Mouse (Mus musculus) testis, adult 2 months (tissue): ENCODE results near the gene Hk1. TPM values are rescaled to one million over a fixed set of nuclear protein-coding genes. Genes with fewer than 3 reads are reported as not detected.

Source experiments
- H3K27ac ChIP-seq: fragments of 200-500 bp; 2 replicates; pipeline ENCODE4 v1.5.1; 2012; ENCODE audit warnings: low read depth, low read length; ENCODE audit not compliant: control insufficient read depth, insufficient read depth
- H3K27me3 ChIP-seq: fragments of 200-500 bp; 2 replicates; pipeline ENCODE4 v1.6.1; 2012; ENCODE audit warnings: mild to moderate bottlenecking, low read length, moderate library complexity; ENCODE audit not compliant: control insufficient read depth, insufficient read depth
- H3K36me3 ChIP-seq: fragments of 200-500 bp; 2 replicates; pipeline ENCODE4 v1.6.1; 2012; ENCODE audit warnings: mild to moderate bottlenecking, low read length; ENCODE audit not compliant: control insufficient read depth, insufficient read depth
- H3K4me1 ChIP-seq: fragments of 200-500 bp; 2 replicates; pipeline ENCODE4 v1.6.1; 2012; ENCODE audit warnings: low read length; ENCODE audit not compliant: control insufficient read depth, insufficient read depth
- H3K4me3 ChIP-seq: fragments of 200-500 bp; 2 replicates; pipeline ENCODE4 v1.5.1; 2012; ENCODE audit warnings: low read depth, mild to moderate bottlenecking, low read length, moderate library complexity, mixed read lengths; ENCODE audit not compliant: control insufficient read depth
- CTCF ChIP-seq: fragments of 200-500 bp; IDR thresholded peaks from 2 replicates; pipeline ENCODE4 v1.5.1; 2012; ENCODE audit warnings: low read depth, mild to moderate bottlenecking, inconsistent platforms, low read length, moderate library complexity; ENCODE audit not compliant: control insufficient read depth, insufficient read depth, insufficient replicate concordance
- POLR2A ChIP-seq: fragments of 200-500 bp; IDR thresholded peaks from 2 replicates; pipeline ENCODE4 v1.6.1; 2012; ENCODE audit warnings: low read depth, mild to moderate bottlenecking, inconsistent platforms, low read length, moderate library complexity; ENCODE audit not compliant: control insufficient read depth
- polyA plus RNA-seq: library from polyadenylated mRNA; depleted of rRNA; stranded (reverse); fragments of >200 nt; gene quantifications from 2 replicates; pipeline ENCODE4 v1.2.3, GENCODE M21; 2012

The Hk1 gene
- polyA plus RNA-seq, 1 experiment: 878 TPM

GRCm38 (mm10) chr10:62340095-62340731 lies 39.5 kb downstream of the Hk1 start:
- peaks cover 14% of the 10 kb centered on the region for H3K4me1 ChIP-seq
- H3K27me3 ChIP-seq: no peaks in the 10 kb centered on the region
- H3K4me3 ChIP-seq: peak overlapping the region; percentile 96
- no peak; the same call in 1 of the 2 replicates for TF ChIP-seq POLR2A
- no peaks in the 10 kb centered on the region for H3K36me3 ChIP-seq
- H3K27ac ChIP-seq: peak overlapping the region; percentile 82

DNA sequence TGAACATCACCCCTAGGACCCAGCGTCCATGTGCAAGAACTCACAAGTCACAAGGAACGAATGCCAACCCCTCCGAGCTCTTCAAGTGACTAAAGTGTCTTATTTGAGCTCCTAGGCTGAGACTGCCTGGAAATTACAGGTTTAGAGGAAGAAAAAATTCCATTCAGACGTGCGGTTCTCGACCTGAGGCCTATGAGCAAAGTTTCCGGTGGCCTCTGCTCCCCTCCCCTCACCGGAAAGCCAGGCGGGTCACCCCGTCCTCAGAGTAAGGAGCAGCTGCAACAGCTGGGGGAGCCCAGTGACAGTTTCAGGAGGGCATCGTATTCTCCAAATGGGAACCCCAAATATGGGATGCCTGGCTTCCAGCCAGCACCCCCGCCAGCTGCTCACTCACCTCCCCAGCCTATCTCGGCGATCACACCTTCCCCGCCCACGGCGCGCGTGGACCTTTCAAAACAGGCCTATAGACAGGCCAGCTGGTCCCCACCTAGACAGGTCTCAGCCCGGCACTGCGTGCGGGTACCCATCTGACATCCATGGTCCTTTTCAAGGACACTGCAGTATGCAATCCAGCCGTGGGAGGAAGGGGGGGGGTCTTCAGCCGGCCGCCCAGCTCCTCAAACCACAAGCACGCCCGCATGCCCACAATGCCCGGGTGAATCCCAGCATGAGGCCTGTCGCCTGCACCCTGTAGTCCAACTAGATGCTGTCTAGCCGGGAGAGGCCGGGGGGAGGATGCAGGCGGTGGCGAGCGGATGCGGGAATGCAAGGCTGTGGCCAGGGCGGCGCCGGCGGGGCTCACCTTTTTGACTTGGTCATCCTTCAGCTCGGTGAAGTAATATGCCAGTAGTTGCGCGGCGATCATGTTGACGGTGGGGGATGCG lies 40.3 kb downstream of the Hk1 start:
- Histone ChIP-seq H3K4me3 (peak overlapping the region; percentile 96), H3K27ac (peak overlapping the region; percentile 45; the same call in 1 of the 2 replicates), H3K4me1 (peaks cover 14% of the 10 kb centered on the region), H3K36me3 (no peaks in the 10 kb centered on the region), H3K27me3 (no peaks in the 10 kb centered on the region)
- TF ChIP-seq CTCF (no peak), POLR2A (no peak)

DNA sequence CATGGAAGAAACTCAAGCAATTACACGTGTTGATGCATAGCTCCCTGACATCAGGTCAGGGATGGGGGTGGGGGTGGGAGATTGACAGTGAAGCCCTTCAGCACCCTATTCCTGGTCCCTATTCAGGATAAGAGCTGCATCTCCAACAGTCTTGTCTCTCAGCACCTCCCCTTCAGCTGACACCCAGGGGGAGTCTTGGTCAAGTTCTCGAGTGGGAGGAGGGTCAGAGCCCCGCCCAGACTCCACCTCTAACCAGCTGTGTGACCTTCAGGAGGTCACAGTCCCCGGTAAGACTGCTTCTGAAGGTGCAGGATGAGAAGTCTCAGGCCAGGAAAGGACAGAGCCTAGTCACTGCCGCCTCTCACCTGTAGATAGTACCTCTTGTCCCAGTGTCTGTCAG lies 41.1 kb downstream of the Hk1 start:
- Histone ChIP-seq H3K36me3 (no peaks in the 10 kb centered on the region), H3K27me3 (no peaks in the 10 kb centered on the region), H3K4me1 (peaks cover 14% of the 10 kb centered on the region), H3K27ac (no peak overlapping the region), H3K4me3 (no peak overlapping the region)
- TF ChIP-seq CTCF (no peak), POLR2A (no peak)

- Histone ChIP-seq H3K4me3 (no peak overlapping the region), H3K27ac (no peak overlapping the region), H3K36me3 (no peaks in the 10 kb centered on the region), H3K27me3 (no peaks in the 10 kb centered on the region), H3K4me1 (peaks cover 14% of the 10 kb centered on the region)
- TF ChIP-seq POLR2A: no peak
- no peak for TF ChIP-seq CTCF
Observed at GRCm38 (mm10) chr10:62338176-62338575, 41.5 kb downstream of the Hk1 start.

GRCm38 (mm10) chr10:62336601-62337578 lies 42.8 kb downstream of the Hk1 start:
- H3K36me3 ChIP-seq: no peaks in the 10 kb centered on the region
- H3K27me3 ChIP-seq: no peaks in the 10 kb centered on the region
- no peak overlapping the region for H3K27ac ChIP-seq
- peaks cover 14% of the 10 kb centered on the region for H3K4me1 ChIP-seq
- H3K4me3 ChIP-seq: no peak overlapping the region
- no peak for TF ChIP-seq POLR2A
- no peak for TF ChIP-seq CTCF

- peaks cover 9% of the 10 kb centered on the region for H3K4me1 ChIP-seq
- no peak for TF ChIP-seq CTCF
- no peak for TF ChIP-seq POLR2A
- H3K27ac ChIP-seq: no peak overlapping the region
- no peaks in the 10 kb centered on the region for H3K27me3 ChIP-seq
- no peak overlapping the region for H3K4me3 ChIP-seq
- H3K36me3 ChIP-seq: no peaks in the 10 kb centered on the region
Observed at GRCm38 (mm10) chr10:62335423-62335776, 44.3 kb downstream of the Hk1 start.
